Mouse (Mus musculus): Measurements from ENCODE around the gene Cx3cl1.
A peak's percentile ranks its signal among the peaks of the same experiment; 100 is the strongest.

Cx3cl1 gene

GRCm38 (mm10) chr8:94773700-94774171, 1.9 kb downstream of the Cx3cl1 start:
- peak; percentile 71 for DNase-seq (ENCODE audit: low spot score)

GRCm38 (mm10) chr8:94774601-94775000, 2.8 kb downstream of the Cx3cl1 start:
- no peak for DNase-seq (ENCODE audit: low spot score)

GRCm38 (mm10) chr8:94776346-94776745, 4.5 kb downstream of the Cx3cl1 start:
- DNase-seq (ENCODE audit: low spot score), result no peak

GRCm38 (mm10) chr8:94778036-94778435, 6.2 kb downstream of the Cx3cl1 start:
- no peak for DNase-seq (ENCODE audit: low spot score)

GRCm38 (mm10) chr8:94778473-94778872, 6.7 kb downstream of the Cx3cl1 start:
- DNase-seq (ENCODE audit: low spot score), result no peak

- DNase-seq (ENCODE audit: low spot score), result no peak
These were observed 7.2 kb downstream of the Cx3cl1 start for GRCm38 (mm10) chr8:94778895-94779533.

GRCm38 (mm10) chr8:94779534-94780294, 7.9 kb downstream of the Cx3cl1 start:
- DNase-seq (ENCODE audit: low spot score), result no peak

- DNase-seq (ENCODE audit: low spot score), result no peak
These were observed 8.8 kb downstream of the Cx3cl1 start for GRCm38 (mm10) chr8:94780491-94781154.

- no peak for DNase-seq (ENCODE audit: low spot score)
These were observed 9.5 kb downstream of the Cx3cl1 start for GRCm38 (mm10) chr8:94781155-94781837.

GRCm38 (mm10) chr8:94781838-94782235, 10.0 kb downstream of the Cx3cl1 start:
- DNase-seq (ENCODE audit: low spot score), result no peak

- no peak for DNase-seq (ENCODE audit: low spot score)
These were observed 12.1 kb downstream of the Cx3cl1 start for GRCm38 (mm10) chr8:94783890-94784289.

GRCm38 (mm10) chr8:94785247-94785985, 13.6 kb downstream of the Cx3cl1 start:
- DNase-seq (ENCODE audit: low spot score), result no peak

GRCm38 (mm10) chr8:94785995-94786595, 14.3 kb downstream of the Cx3cl1 start:
- no peak for DNase-seq (ENCODE audit: low spot score)

GRCm38 (mm10) chr8:94787524-94788501, 16.0 kb downstream of the Cx3cl1 start:
- DNase-seq (ENCODE audit: low spot score), result no peak

- DNase-seq (ENCODE audit: low spot score), result no peak
These were observed 17.6 kb downstream of the Cx3cl1 start for GRCm38 (mm10) chr8:94789256-94789955.

- DNase-seq (ENCODE audit: low spot score), result no peak
These were observed 22.6 kb downstream of the Cx3cl1 start for GRCm38 (mm10) chr8:94794368-94794767.

GRCm38 (mm10) chr8:94794782-94795181, 23.0 kb downstream of the Cx3cl1 start:
- DNase-seq (ENCODE audit: low spot score), result no peak

- DNase-seq (ENCODE audit: low spot score), result peak; percentile 59
These were observed 28.6 kb downstream of the Cx3cl1 start for GRCm38 (mm10) chr8:94800278-94800968.
